Mouse (Mus musculus) forebrain, embryonic 14.5 days (tissue): Measurements from ENCODE around the gene Prpf18. TPM values are rescaled to one million over a fixed set of nuclear protein-coding genes. Genes with fewer than 3 reads are reported as not detected.

Experiments
- ATAC-seq: fragments of 200-750 bp; cut with Nextera tagmentation; 2 replicates; pipeline ENCODE4 v1.8.0; 2017; ENCODE audit warnings: mild to moderate bottlenecking, moderate library complexity
- DNase-seq: peaks from one replicate; pipeline ENCODE4 v3.0.0-alpha.2; 2015; ENCODE audit warnings: low spot score
- H3K27ac ChIP-seq: fragments of 300-500 bp; sonication (generic); 2 replicates; pipeline ENCODE4 v1.5.1; 2014; ENCODE audit warnings: low read depth, mild to moderate bottlenecking, control low read depth, low read length, moderate library complexity
- H3K27me3 ChIP-seq: fragments of 300-500 bp; sonication (generic); replicated peaks from 2 replicates; pipeline ENCODE4 v1.6.1; 2014; ENCODE audit warnings: low read length, control low read depth, mixed read lengths; ENCODE audit not compliant: control insufficient read depth, insufficient read depth
- H3K36me3 ChIP-seq: fragments of 300-500 bp; sonication (generic); 2 replicates; pipeline ENCODE4 v1.6.1; 2014; ENCODE audit warnings: low read length, control low read depth; ENCODE audit not compliant: control insufficient read depth, insufficient read depth
- H3K4me1 ChIP-seq: fragments of 300-500 bp; sonication (generic); 2 replicates; pipeline ENCODE4 v1.6.1; 2014; ENCODE audit warnings: antibody characterized with exemption, low read length, control low read depth; ENCODE audit not compliant: control insufficient read depth, insufficient read depth
- H3K4me2 ChIP-seq: fragments of 300-500 bp; sonication (generic); 2 replicates; pipeline ENCODE4 v1.6.1; 2014; ENCODE audit warnings: mild to moderate bottlenecking, control low read depth, low read length
- H3K4me3 ChIP-seq: fragments of 300-500 bp; sonication (generic); 2 replicates; pipeline ENCODE4 v1.5.1; 2014; ENCODE audit warnings: low read depth, low read length, control low read depth
- H3K9ac ChIP-seq: fragments of 300-500 bp; sonication (generic); 2 replicates; pipeline ENCODE4 v1.6.1; 2014; ENCODE audit warnings: mild to moderate bottlenecking, low read length, control low read depth, moderate library complexity
- H3K9me3 ChIP-seq: fragments of 300-500 bp; sonication (generic); replicated peaks from 2 replicates; pipeline ENCODE4 v1.6.1; 2016; ENCODE audit warnings: low read length, control low read depth, mixed read lengths; ENCODE audit not compliant: control insufficient read depth
- WGBS: fragments of 180-500 bp; shearing (Covaris S2); extraction: QIAGEN DNeasy Blood & Tissue Kit; methylation state at CpG from one replicate; pipeline ENCODE4 v1.1.7; 2014; 5-methylcytosine and 5-hydroxymethylcytosine counted together
- polyA plus RNA-seq: library from polyadenylated mRNA; unstranded; fragments of >200 nt; fragmentation: Nextera tagmentation; extraction: Ambion mirVana; gene quantifications from 2 replicates; pipeline ENCODE4 v1.2.1, GENCODE M21; 2014

Gene Prpf18
- 46.8 and 53.1 TPM in 2 replicates for polyA plus RNA-seq

- ATAC-seq (peak; percentile 93), DNase-seq (peak; percentile 95)
- Histone ChIP-seq H3K36me3 (peaks cover 8% of the 10 kb centered on the region; the same call in 1 of the 2 replicates), H3K27ac (peak within 1 kb of the TSS; percentile 44), H3K9me3 (no peaks in the 10 kb centered on the region), H3K4me3 (peak within 1 kb of the TSS; percentile 86), H3K4me2 (peak within 1 kb of the TSS; percentile 79), H3K4me1 (peaks cover 6% of the 10 kb centered on the region), H3K9ac (peak within 1 kb of the TSS; percentile 93), H3K27me3 (no peaks in the 10 kb centered on the region)
- 2% methylated on average over 40 of the region's 40 CpGs for WGBS
These were observed at the start of gene Prpf18 for GRCm38 (mm10) chr2:4651500-4652285. Gene Prpf18 (minus strand): TSS chr2:4652113.

- Histone ChIP-seq H3K27ac (no peak overlapping the region), H3K9me3 (no peaks in the 10 kb centered on the region), H3K9ac (no peak overlapping the region), H3K27me3 (no peaks in the 10 kb centered on the region), H3K36me3 (no peaks in the 10 kb centered on the region), H3K4me3 (no peak overlapping the region), H3K4me1 (no peaks in the 10 kb centered on the region), H3K4me2 (no peak overlapping the region)
- DNase-seq (no peak), ATAC-seq (no peak)
- 85% methylated on average over 3 of the region's 3 CpGs for WGBS
These were observed 28.0 kb upstream of the Prpf18 start for GRCm38 (mm10) chr2:4679886-4680285.

GRCm38 (mm10) chr2:4671636-4672035 is 19.7 kb upstream of the Prpf18 start:
- no peak overlapping the region for H3K4me2 ChIP-seq
- no peak for DNase-seq
- H3K27me3 ChIP-seq = no peaks in the 10 kb centered on the region
- no peaks in the 10 kb centered on the region for H3K36me3 ChIP-seq
- no peak overlapping the region for H3K27ac ChIP-seq
- H3K4me3 ChIP-seq = no peak overlapping the region
- no peaks in the 10 kb centered on the region for H3K9me3 ChIP-seq
- ATAC-seq = no peak
- no peaks in the 10 kb centered on the region for H3K4me1 ChIP-seq
- 91% methylated on average over 8 of the region's 8 CpGs for WGBS
- H3K9ac ChIP-seq = no peak overlapping the region

- Histone ChIP-seq H3K4me2 (no peak overlapping the region), H3K4me3 (no peak overlapping the region), H3K27me3 (no peaks in the 10 kb centered on the region), H3K36me3 (no peaks in the 10 kb centered on the region), H3K27ac (no peak overlapping the region), H3K4me1 (no peaks in the 10 kb centered on the region), H3K9ac (no peak overlapping the region), H3K9me3 (no peaks in the 10 kb centered on the region)
- DNase-seq (no peak), ATAC-seq (no peak)
- WGBS = 94% methylated on average over 8 of the region's 8 CpGs
These were observed 17.8 kb upstream of the Prpf18 start for GRCm38 (mm10) chr2:4669701-4670100.

GRCm38 (mm10) chr2:4668626-4669025 is 16.7 kb upstream of the Prpf18 start:
- 70% methylated on average over 2 of the region's 2 CpGs for whole genome bisulfite sequencing
- Histone ChIP-seq H3K36me3 (no peaks in the 10 kb centered on the region), H3K9ac (no peak overlapping the region), H3K4me2 (no peak overlapping the region), H3K4me3 (no peak overlapping the region), H3K27ac (no peak overlapping the region), H3K4me1 (no peaks in the 10 kb centered on the region), H3K27me3 (no peaks in the 10 kb centered on the region), H3K9me3 (no peaks in the 10 kb centered on the region)
- DNase-seq (no peak), ATAC-seq (no peak)

- H3K4me2 ChIP-seq = no peak overlapping the region
- 85% methylated on average over 2 of the region's 2 CpGs for WGBS
- H3K9ac ChIP-seq = no peak overlapping the region
- no peaks in the 10 kb centered on the region for H3K9me3 ChIP-seq
- DNase-seq (no peak), ATAC-seq (no peak)
- H3K4me1 ChIP-seq = no peaks in the 10 kb centered on the region
- no peaks in the 10 kb centered on the region for H3K36me3 ChIP-seq
- no peak overlapping the region for H3K27ac ChIP-seq
- no peak overlapping the region for H3K4me3 ChIP-seq
- H3K27me3 ChIP-seq = no peaks in the 10 kb centered on the region
These were observed 8.8 kb upstream of the Prpf18 start for GRCm38 (mm10) chr2:4660677-4661076.

- H3K27ac ChIP-seq = no peak overlapping the region
- no peak overlapping the region for H3K4me3 ChIP-seq
- H3K4me1 ChIP-seq = peaks cover 6% of the 10 kb centered on the region
- no peak overlapping the region for H3K4me2 ChIP-seq
- no peaks in the 10 kb centered on the region for H3K9me3 ChIP-seq
- DNase-seq (no peak), ATAC-seq (no peak)
- WGBS = 94% methylated on average over 2 of the region's 2 CpGs
- no peaks in the 10 kb centered on the region for H3K27me3 ChIP-seq
- H3K36me3 ChIP-seq = peaks cover 26% of the 10 kb centered on the region
- H3K9ac ChIP-seq = no peak overlapping the region
These were observed 2.3 kb downstream of the Prpf18 start for GRCm38 (mm10) chr2:4649646-4650045.

- DNase-seq = no peak
These were observed 3.8 kb downstream of the Prpf18 start for GRCm38 (mm10) chr2:4648094-4648493.

GRCm38 (mm10) chr2:4645066-4645465 is 6.8 kb downstream of the Prpf18 start:
- Histone ChIP-seq H3K4me1 (no peaks in the 10 kb centered on the region; the same call in 1 of the 2 replicates), H3K36me3 (peaks cover 54% of the 10 kb centered on the region), H3K4me2 (no peak overlapping the region), H3K9me3 (no peaks in the 10 kb centered on the region), H3K27ac (no peak overlapping the region), H3K27me3 (no peaks in the 10 kb centered on the region), H3K9ac (no peak overlapping the region), H3K4me3 (no peak overlapping the region)
- WGBS = 84% methylated on average over 4 of the region's 4 CpGs
- ATAC-seq = no peak
- no peak for DNase-seq

More at GRCm38 (mm10) chr2:4648094-4648493, 3.8 kb downstream of the Prpf18 start:
- Histone ChIP-seq H3K9me3 (no peaks in the 10 kb centered on the region), H3K4me1 (peaks cover 6% of the 10 kb centered on the region), H3K4me3 (no peak overlapping the region), H3K36me3 (peaks cover 34% of the 10 kb centered on the region), H3K9ac (no peak overlapping the region), H3K27me3 (no peaks in the 10 kb centered on the region), H3K27ac (no peak overlapping the region), H3K4me2 (no peak overlapping the region)
- ATAC-seq = no peak
- WGBS = 83% methylated on average over 4 of the region's 4 CpGs
